Mouse (Mus musculus): Measurements from ENCODE around the gene Spsb4.

Gene Spsb4

DNA sequence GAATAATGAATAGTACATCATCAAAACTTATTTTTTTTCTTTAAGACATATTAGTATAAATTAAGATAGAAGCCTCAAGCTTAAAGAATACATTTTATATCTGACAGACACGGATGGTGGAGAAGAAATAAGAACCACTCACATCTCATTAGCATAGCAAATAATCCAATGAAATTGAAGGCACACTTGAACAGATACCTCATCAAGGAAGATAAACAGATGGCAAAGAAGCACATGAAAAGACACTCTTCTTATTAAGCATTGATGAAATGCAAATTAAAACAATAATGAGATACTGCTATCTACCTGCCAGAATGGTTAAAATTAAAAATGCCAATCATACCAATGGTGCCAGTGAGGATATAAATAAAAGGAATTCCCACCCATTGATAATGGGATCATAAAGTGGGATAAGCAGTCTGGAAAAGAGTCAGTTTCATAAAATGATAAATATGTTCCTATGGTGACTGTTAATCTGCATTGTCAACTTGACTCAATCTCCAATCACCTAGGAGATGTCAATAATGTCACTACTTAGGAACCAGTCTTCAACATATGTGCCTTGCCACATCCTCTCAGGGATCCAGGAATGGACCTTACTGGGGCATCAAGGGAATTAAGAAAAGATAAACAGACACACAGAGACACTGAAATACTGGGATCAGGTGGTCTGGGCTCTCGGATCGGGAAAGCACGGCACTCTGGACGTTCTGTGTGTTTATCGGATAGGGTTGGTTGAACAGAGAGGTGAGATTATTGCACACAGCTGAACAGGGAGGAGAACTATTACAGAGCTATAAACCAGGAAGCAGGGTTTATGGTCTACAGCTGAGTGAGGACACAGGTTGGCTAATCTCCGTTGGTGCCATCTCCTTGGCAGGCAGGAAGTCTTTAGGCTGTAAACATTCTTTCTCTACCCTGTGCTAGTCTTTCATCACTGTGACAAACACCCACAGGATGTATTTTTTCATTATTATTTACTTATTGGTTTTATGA, 114.0 kb downstream of the Spsb4 start:
- DNase-seq (ENCODE audit: low read depth, low spot score), result no peak

- no peak for DNase-seq (ENCODE audit: low read depth, low spot score)
Observed at GRCm38 (mm10) chr9:96899717-96900116, 118.9 kb downstream of the Spsb4 start.

- no peak for DNase-seq (ENCODE audit: low read depth, low spot score)
Observed at GRCm38 (mm10) chr9:96899004-96899403, 119.6 kb downstream of the Spsb4 start.

GRCm38 (mm10) chr9:96896690-96897089, 122.0 kb downstream of the Spsb4 start:
- no peak for DNase-seq (ENCODE audit: low read depth, low spot score)

- DNase-seq (ENCODE audit: low read depth, low spot score), result no peak
Observed at GRCm38 (mm10) chr9:96893582-96893981, 125.1 kb downstream of the Spsb4 start.

All from WW6 (cell line).